Mouse (Mus musculus): ENCODE measurements at regions not wholly inside any gene's neighbourhood (a gene's known extent, or its start where the extent isn't known, plus 50 kb on each side); places are given as distances from the start of the nearest gene placed in this dataset.

DNA sequence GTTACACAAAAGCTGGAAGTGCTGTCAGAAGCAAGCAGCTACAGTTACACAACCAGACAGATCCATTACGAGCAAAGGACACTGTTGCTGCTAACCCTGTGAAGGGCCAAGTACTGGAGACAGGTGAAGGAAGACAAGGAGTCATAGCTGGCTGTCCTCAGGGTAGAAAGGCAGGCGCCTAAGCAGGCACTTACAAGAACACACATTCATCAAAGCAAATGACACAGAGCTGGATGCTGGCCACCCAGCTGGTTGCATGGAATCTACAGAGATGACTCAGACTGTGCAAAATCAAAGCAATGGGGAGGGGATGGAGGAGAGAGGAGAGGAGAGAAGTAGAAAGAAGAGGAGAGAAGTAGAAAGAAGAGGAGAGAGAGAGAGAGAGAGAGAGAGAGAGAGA is 265.8 kb upstream of the Osr1 start:
- TF ChIP-seq EP300 (optimal IDR thresholded peaks at IDR 0.05) (no peak), CTCF (IDR thresholded peaks at IDR 0.05; ENCODE audit: low read depth) (no peak)
